Mouse (Mus musculus) adrenal gland, postnatal 36 days (tissue): ENCODE measurements at regions not wholly inside any gene's neighbourhood (a gene's known extent, or its start where the extent isn't known, plus 50 kb on each side); places are given as distances from the start of the nearest gene placed in this dataset.

Experiments used
- DNase-seq, 2 experiments: peaks; one replicate each; pipeline ENCODE4 v3.0.0; 2021; ENCODE audit warnings: mixed read lengths in 1 of 2

DNA sequence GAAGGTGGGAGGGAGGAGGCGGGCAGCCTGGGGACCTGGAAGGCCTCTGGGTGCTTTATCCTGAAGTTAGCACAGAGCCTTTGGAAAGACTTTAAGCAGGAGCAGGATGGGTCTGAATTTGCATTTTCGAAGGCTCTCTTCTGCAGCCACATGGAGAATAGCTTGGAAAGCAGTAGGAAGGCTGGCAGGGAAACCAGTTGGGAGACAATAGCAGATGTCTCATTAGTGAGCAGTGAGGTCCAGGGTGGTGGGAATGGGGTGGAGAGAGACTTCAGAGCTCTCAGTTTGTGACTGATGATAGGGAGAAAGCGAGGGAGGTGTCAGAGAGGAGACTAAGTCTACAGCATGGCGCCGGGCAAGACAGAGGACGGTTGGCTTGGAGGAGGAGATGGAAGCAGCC is 199.1 kb downstream of the Cbln1 start:
- no peak for DNase-seq

- no peak for DNase-seq
Measured at GRCm38 (mm10) chr8:87270525-87271187, 201.8 kb downstream of the Cbln1 start.

DNA sequence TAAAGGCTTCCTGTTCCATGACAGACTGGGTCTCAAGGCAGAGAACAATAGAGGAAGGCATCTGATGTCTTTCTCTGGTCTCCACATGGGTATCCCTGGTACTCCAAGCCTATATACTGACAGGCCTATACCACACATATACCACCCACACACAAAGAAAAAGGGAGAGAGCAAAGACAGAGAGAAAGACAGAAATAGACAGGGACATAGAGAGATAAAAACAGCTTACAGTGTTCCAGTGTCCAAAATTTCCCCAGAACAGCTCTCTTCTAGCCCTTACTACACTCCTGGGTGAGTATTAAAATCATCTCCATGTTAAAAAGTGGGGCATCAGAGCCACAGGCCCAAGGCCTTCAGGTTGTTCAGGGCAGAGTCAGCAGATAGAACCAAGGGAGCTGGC is 204.2 kb downstream of the Cbln1 start:
- no peak for DNase-seq

DNA sequence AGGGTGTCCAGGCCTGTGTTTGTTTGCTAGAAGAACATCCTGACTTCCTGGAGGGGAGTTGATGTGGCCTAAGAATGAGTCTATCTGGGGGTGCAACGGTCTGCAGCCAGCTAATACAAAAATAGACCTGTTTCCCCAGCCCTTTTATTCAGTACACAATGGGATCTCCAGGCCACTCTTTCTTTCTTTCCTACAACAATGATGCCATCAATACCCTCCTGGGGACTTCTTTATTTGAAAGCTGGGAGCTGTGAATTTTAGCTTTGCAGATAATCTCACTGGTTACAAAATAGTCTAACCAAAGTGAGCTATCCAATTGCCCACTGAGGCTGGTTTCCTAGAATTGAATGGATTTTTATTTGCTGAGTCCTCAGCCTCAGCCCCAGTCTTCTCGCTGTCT is 207.4 kb downstream of the Cbln1 start:
- DNase-seq = no peak

GRCm38 (mm10) chr8:87260305-87260704 is 212.1 kb downstream of the Cbln1 start:
- DNase-seq = no peak

- DNase-seq = no peak
Measured at GRCm38 (mm10) chr8:87242681-87243080, 229.7 kb downstream of the Cbln1 start.

- no peak for DNase-seq
Measured at GRCm38 (mm10) chr8:87237181-87237580, 235.2 kb downstream of the Cbln1 start.

DNA sequence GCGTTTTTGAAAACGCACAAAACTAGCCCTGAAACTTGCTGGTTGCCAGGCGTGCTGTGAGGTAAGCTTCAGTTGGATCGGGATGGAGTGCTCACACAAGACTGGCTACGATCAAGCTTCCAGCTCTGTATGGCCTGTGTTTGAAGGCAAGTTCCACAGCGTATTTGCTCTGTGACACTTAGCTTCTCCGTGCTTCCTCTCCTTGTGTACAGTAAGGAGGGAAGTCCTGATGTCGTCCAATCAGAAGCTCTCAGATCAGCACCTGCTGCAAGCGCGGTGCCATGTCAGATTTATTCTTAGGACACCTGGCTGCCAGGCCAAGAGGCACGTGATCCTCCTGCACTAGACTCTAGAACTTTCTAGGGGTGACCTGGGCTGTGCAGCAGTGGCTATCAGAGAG is 236.0 kb downstream of the Cbln1 start:
- no peak for DNase-seq

GRCm38 (mm10) chr8:87235341-87236075 is 236.9 kb downstream of the Cbln1 start:
- DNase-seq = no peak

DNA sequence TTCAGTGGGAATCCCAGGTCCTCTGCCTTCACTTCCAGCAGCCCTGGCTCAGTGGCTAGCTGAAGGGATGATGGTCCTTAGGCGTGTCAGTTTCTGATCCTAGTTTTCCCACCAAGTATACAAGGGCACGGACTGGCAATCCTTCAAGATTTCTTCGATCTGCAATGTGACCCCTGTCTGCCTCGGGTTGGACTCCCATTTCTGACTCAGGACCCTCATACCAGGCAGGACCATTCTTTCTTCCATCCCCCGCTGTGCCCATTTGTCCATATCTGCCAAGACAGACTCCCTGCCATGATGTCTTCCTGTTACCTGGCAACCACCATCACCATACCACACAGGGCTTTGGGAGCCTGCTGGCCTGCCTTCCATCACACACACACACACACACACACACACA is 238.1 kb downstream of the Cbln1 start:
- DNase-seq = no peak

DNA sequence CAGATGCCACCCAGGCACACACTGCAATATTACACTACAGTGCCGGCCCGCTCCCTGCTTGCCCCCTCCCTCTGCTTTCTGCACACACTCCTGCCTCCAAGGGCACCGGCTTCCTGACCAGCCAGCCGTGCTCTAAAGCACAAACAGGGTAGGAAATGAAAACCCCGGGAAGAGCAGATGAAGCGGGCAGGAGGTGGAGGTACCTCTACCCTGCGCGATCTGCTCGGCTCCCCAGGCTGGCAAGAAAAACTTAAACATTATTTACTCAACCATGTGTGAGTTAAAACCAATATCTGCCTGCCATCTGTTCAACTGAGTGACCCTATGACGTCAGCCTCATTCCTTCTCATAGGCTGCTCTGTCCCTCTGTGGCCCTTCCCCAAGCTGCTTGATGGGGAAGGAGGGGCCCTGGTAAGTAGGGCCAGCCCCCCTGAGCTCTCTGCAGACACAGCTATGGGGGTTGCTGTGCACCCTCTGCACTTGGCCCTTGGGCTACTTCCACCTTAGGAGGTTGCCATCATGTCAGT is 238.5 kb downstream of the Cbln1 start:
- no peak for DNase-seq

DNA sequence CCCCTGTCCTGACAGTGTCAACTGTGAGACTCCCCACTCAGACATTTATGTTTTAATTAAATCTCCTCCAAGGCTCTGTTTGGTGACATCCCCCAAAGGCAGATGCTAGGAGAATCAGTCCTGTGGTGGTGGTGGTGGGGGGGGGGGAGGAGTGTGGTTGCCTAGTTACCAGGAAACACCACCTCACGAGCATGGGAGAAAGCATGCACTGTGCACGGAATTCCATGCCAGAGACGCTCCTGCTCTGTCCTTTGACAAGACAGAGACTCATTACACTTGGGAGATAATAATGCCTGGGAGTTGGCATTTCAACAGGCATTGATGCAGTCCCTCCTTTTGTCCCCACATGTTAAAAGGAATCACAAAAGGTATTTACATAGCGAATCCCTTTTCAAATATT is 240.6 kb downstream of the Cbln1 start:
- no peak for DNase-seq

- no peak for DNase-seq
Measured at GRCm38 (mm10) chr8:87230096-87230495, 242.3 kb downstream of the Cbln1 start.

GRCm38 (mm10) chr8:87229182-87229581 is 243.2 kb downstream of the Cbln1 start:
- DNase-seq = no peak

DNA sequence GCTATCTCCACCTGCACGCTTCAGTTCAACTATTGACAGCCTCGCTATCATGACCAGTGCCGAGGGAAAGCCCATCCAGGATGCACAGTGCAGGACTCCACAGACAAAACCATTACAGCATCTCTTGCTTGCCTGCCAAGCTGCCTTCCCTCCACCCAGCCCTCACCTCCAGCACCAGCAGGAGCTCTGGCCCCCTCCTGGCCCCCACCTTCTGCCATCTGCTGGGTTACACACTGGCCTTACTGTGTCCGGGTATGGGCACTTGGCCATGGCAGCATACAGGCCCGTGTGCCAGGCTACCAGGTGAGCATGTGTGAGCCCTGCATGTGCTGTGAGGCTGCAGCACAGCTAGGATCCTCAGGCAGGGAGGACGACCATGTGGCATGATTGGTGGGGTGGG is 243.6 kb downstream of the Cbln1 start:
- DNase-seq = no peak

- DNase-seq = no peak
Measured at GRCm38 (mm10) chr8:87225504-87226425, 246.6 kb downstream of the Cbln1 start.

DNA sequence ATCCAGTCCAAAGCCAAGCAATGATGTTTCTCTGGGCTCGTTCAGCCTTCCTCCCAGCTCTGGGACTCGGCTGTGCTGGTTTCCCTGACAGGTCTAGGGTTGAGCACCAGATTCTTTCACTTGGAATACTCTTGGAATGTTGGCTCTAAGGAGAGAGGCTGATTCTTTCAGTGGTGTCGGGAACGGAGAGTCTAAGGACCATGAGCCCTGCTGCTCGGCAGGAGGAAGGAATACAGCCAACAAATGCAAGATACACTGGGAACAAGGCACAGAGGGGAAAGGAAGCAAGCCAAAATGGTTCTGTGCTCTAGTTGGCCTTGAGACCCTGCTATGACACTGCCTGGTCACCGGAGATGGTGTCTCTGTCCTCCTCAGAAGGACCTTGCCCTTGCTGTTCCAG is 251.8 kb downstream of the Cbln1 start:
- DNase-seq = no peak

DNA sequence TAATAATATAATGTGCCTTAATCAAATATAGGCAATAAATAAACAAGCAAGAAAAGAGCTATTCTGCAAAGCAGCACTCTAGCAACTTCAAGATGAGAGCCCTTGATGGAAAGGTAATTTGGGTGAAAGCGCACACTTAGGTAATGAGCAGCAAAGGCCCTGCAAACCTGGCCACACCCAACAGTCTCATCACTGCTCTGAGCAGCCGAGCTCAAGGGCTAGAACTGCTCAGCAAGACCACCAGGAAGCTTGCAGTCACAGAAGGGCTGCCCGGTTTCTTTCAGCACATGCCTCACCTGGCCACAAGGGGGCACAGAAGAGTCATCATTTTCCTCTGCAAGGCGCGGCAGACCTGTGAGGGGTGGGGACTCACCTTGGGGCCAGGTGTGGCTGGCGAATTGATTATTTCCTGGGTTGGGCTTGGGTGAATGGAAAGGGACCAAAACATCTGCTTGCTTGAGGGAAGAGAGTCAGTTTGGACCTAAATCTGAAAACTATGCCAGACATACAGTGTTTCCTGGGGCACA is 253.4 kb downstream of the Cbln1 start:
- peak; percentile 14 to 44 for DNase-seq

GRCm38 (mm10) chr8:87214962-87215361 is 257.4 kb downstream of the Cbln1 start:
- DNase-seq = no peak

GRCm38 (mm10) chr8:87210546-87210945 is 261.9 kb downstream of the Cbln1 start:
- DNase-seq = no peak

DNA sequence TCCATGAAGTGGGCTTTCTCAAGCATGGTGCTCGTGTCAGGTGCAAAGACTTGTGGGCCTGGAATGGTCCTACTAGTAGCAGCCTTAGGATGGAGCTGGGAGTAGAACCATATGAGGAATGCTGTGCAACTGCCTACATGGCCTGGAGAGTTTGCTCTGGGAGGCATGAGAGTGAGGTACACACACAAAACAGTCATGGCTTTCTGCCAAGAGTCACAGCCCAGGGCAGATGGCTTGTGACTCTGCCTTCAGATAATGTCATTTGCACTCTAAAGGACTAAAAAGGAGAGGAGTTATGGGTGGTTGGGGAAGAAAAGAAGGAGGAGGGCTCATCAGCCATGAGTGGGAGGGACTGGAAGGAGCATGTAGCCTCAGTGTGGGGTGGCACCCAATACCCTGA is 263.1 kb downstream of the Cbln1 start:
- no peak for DNase-seq

- DNase-seq = no peak
Measured at GRCm38 (mm10) chr8:87208036-87208435, 264.4 kb downstream of the Cbln1 start.
